Mouse (Mus musculus): ENCODE data around the gene Sap18b.

DNA sequence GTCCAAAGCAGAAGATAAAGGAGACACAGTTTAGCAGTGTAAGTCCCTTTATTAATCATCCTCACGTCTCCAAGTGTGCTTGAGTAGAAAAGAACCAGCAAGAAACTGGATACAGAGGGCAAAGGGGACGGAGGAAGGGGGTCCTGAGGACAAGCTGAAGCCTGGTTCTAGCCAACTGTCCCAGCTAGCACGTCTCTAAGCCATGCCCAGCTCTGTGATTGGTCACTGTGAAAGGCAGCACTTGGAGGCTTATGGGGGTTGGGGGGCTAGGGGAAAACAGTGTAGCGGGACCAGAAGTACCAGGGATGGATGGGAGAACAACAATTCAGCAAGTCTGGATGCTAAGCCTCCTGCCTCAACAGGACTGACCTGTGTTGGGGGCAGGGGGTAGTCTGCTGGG is 10.7 kb downstream of the Sap18b start:
- no peak for TF ChIP-seq E2F4 (IDR thresholded peaks at IDR 0.05; ENCODE audit: insufficient read depth)
- TF ChIP-seq POLR2A (IDR thresholded peaks at IDR 0.05; ENCODE audit: insufficient read length, low read depth), result no peak
- no peak for TF ChIP-seq POLR2AphosphoS2 (IDR thresholded peaks at IDR 0.05; ENCODE audit: insufficient read length, low read depth)
- no peak for TF ChIP-seq TCF12 (IDR thresholded peaks at IDR 0.05; ENCODE audit: insufficient read depth, poor library complexity, severe bottlenecking)
- no peak for TF ChIP-seq USF1 (IDR thresholded peaks at IDR 0.05; ENCODE audit: low read depth)
- no peak for TF ChIP-seq MYOG (IDR thresholded peaks at IDR 0.05; ENCODE audit: control insufficient read depth in 1 of 3, insufficient read depth in 1 of 3, insufficient read length in 2 of 3, low read depth in 2 of 3)
